In genomic region chr16:34120801-34121201, GRCm38 (mm10) we compare ENCODE assay signal across 10 mouse cellular contexts.
DNase-seq lines count a peak whose midpoint lies in the region; ATAC-seq and TF ChIP-seq lines count a peak whose summit lies in the region.
"Had no signal": no experiment of that assay in that cellular context is flagged by ENCODE, and none has a peak within 500 bp of the region (broad histone marks: within the 10 kb centered on the region; RNA-seq: fewer than 3 reads in every experiment).

No protein-coding gene starts in this region.

- 0 out of 2 replicates have a peak overlapping the region, but pooled peaks have one; percentile 1 for H3K9ac ChIP-seq in midbrain, embryonic 13.5 days (replicated peaks)
- H3K9ac ChIP-seq in midbrain, embryonic 14.5 days (replicated peaks; ENCODE audit: low read length) = no peak overlapping the region

- no peak for TF ChIP-seq CTCF in cortical plate, adult 2 months (IDR thresholded peaks at IDR 0.05; ENCODE audit: extremely low read depth, insufficient read depth, low read length)

- H3K4me3 ChIP-seq in midbrain, embryonic 13.5 days (replicated peaks) = no peak overlapping the region
- no peak overlapping the region for H3K4me3 ChIP-seq in midbrain, embryonic 14.5 days (replicated peaks; ENCODE audit: low read depth, low read length)
- no peak overlapping the region for H3K4me3 ChIP-seq in cortical plate, adult 2 months (ENCODE audit: insufficient read depth, low read length)
- peak overlapping the region; percentile 74 for H3K4me3 ChIP-seq in megakaryocyte, embryonic 14.5 days (replicated peaks)

- no peaks in the 10 kb centered on the region for H3K9me3 ChIP-seq in midbrain, embryonic 13.5 days
- H3K9me3 ChIP-seq in midbrain, embryonic 14.5 days (ENCODE audit: control insufficient read depth, low read length) = no peaks in the 10 kb centered on the region
- H3K9me3 ChIP-seq in megakaryocyte, embryonic 14.5 days = no peaks in the 10 kb centered on the region

- TF ChIP-seq POLR2A in cortical plate, adult 2 months (IDR thresholded peaks at IDR 0.05; ENCODE audit: extremely low read depth, insufficient read depth, low read length) = peak; percentile 55

- no peak for ATAC-seq in midbrain, embryonic 13.5 days
- ATAC-seq in midbrain, embryonic 14.5 days (ENCODE audit: low FRiP score, low TSS enrichment) = no peak
- ATAC-seq: forebrain, embryonic 16.5 days had no signal

- H3K27ac ChIP-seq in midbrain, embryonic 13.5 days = no peak overlapping the region
- H3K27ac ChIP-seq in midbrain, embryonic 14.5 days (replicated peaks; ENCODE audit: low read depth, low read length) = no peak overlapping the region
- peak overlapping the region; percentile 72 for H3K27ac ChIP-seq in cortical plate, adult 2 months (ENCODE audit: insufficient read depth, low read length)

- DNase-seq in midbrain, embryonic 14.5 days = no peak
- DNase-seq in natural killer cell, adult 2 months (ENCODE audit: low spot score in 2 of 2) = no peak
- DNase-seq in cerebellum, postnatal 36 days = no peak
- no peak for DNase-seq in adrenal gland, postnatal 4 days (ENCODE audit: low spot score in 2 of 2)
- DNase-seq: heart, postnatal 10 days; lung, postnatal 4 days had no signal

- H3K4me2 ChIP-seq in midbrain, embryonic 13.5 days (replicated peaks) = no peak overlapping the region
- no peak overlapping the region for H3K4me2 ChIP-seq in midbrain, embryonic 14.5 days (ENCODE audit: low read length)

- peaks cover 10% of the 10 kb centered on the region for H3K36me3 ChIP-seq in midbrain, embryonic 13.5 days
- H3K36me3 ChIP-seq in midbrain, embryonic 14.5 days (ENCODE audit: control insufficient read depth, insufficient read depth, low read length) = peaks cover 8% of the 10 kb centered on the region; the same call in 1 of the 2 replicates
- no peaks in the 10 kb centered on the region for H3K36me3 ChIP-seq in megakaryocyte, embryonic 14.5 days (replicated peaks; ENCODE audit: low read length)

- 77% methylated on average over 9 of the region's 9 CpGs for WGBS in midbrain, embryonic 13.5 days
- WGBS in midbrain, embryonic 14.5 days = 68% methylated on average over 9 of the region's 9 CpGs

- H3K4me1 ChIP-seq in midbrain, embryonic 13.5 days (replicated peaks) = peaks cover 22% of the 10 kb centered on the region
- H3K4me1 ChIP-seq in midbrain, embryonic 14.5 days (ENCODE audit: control insufficient read depth, insufficient read depth, low read length) = 0 out of 2 replicates have a peak, but pooled peaks cover 4% of the 10 kb centered on the region
- peaks cover 9% of the 10 kb centered on the region for H3K4me1 ChIP-seq in cortical plate, adult 2 months (ENCODE audit: control insufficient read depth, insufficient read depth, low read length)
- peaks cover 52% of the 10 kb centered on the region for H3K4me1 ChIP-seq in megakaryocyte, embryonic 14.5 days

- H3K27me3 ChIP-seq in midbrain, embryonic 13.5 days = no peaks in the 10 kb centered on the region
- H3K27me3 ChIP-seq in midbrain, embryonic 14.5 days (ENCODE audit: control insufficient read depth, insufficient read depth, low read length) = no peaks in the 10 kb centered on the region
- H3K27me3 ChIP-seq in megakaryocyte, embryonic 14.5 days (replicated peaks) = peaks cover 58% of the 10 kb centered on the region
